Mouse (Mus musculus) MEL (cell line): Measurements from ENCODE around the gene Pdik1l. TPM values are rescaled to one million over a fixed set of nuclear protein-coding genes. Genes with fewer than 3 reads are reported as not detected.
A peak's percentile ranks its signal among the peaks of the same experiment; 100 is the strongest.

ENCODE experiments used
- DNase-seq: peaks from one replicate; pipeline ENCODE4 v3.0.0; 2011; ENCODE audit warnings: low read depth, low spot score
- H3K27ac ChIP-seq: 2 replicates; pipeline ENCODE4 v1.5.1; 2012; ENCODE audit warnings: low read depth, mild to moderate bottlenecking, control low read depth, low read length, moderate library complexity; ENCODE audit not compliant: control insufficient read depth
- H3K27me3 ChIP-seq, 2 experiments: fragments of 150-350 bp in 1 of 2; sonication (generic) in 1 of 2; 2 replicates each; pipeline ENCODE4 v1.6.1; 2012; ENCODE audit warnings: low read length in 2 of 2, mild to moderate bottlenecking in 2 of 2, improper control_type of control experiment in 1 of 2, moderate library complexity in 1 of 2; ENCODE audit not compliant: insufficient read depth in 2 of 2, control insufficient read depth in 1 of 2
- H3K36me3 ChIP-seq, 2 experiments: 2 replicates each; pipeline ENCODE4 v1.6.1; 2012 to 2014; ENCODE audit warnings: low read length in 2 of 2, improper control_type of control experiment in 1 of 2, inconsistent platforms in 1 of 2, mild to moderate bottlenecking in 1 of 2; ENCODE audit not compliant: insufficient read depth in 2 of 2, control insufficient read depth in 1 of 2
- H3K4me1 ChIP-seq, 2 experiments: fragments of 150-350 bp in 1 of 2; sonication (generic) in 1 of 2; 2 replicates each; pipeline ENCODE4 v1.6.1; 2012; ENCODE audit warnings: low read length in 2 of 2, improper control_type of control experiment in 1 of 2, mild to moderate bottlenecking in 1 of 2; ENCODE audit not compliant: insufficient read depth in 2 of 2, control insufficient read depth in 1 of 2
- H3K4me3 ChIP-seq, 2 experiments: fragments of 150-350 bp in 1 of 2; sonication (generic) in 1 of 2; 2 replicates each; pipeline ENCODE4 v1.5.1; 2012; ENCODE audit warnings: low read depth in 2 of 2, low read length in 2 of 2, mild to moderate bottlenecking in 2 of 2, moderate library complexity in 2 of 2, control low read depth in 1 of 2, improper control_type of control experiment in 1 of 2; ENCODE audit not compliant: control insufficient read depth in 1 of 2, insufficient read depth in 1 of 2
- H3K79me2 ChIP-seq: 2 replicates; pipeline ENCODE4 v1.6.1; 2012; ENCODE audit warnings: mild to moderate bottlenecking, low read length, moderate library complexity; ENCODE audit not compliant: control insufficient read depth, poor library complexity, insufficient read depth
- H3K9ac ChIP-seq: 2 replicates; pipeline ENCODE4 v1.6.1; 2012; ENCODE audit warnings: low read depth, mild to moderate bottlenecking, control low read depth, low read length, moderate library complexity; ENCODE audit not compliant: control insufficient read depth, poor library complexity, severe bottlenecking
- H3K9me3 ChIP-seq: fragments of 150-350 bp; sonication (generic); replicated peaks from 2 replicates; pipeline ENCODE4 v1.6.1; 2012; ENCODE audit warnings: mild to moderate bottlenecking, low read length, improper control_type of control experiment, moderate library complexity; ENCODE audit not compliant: insufficient read depth
- CHD2 ChIP-seq: IDR thresholded peaks from 2 replicates; pipeline ENCODE4 v1.6.1; 2011; ENCODE audit warnings: low read length, improper control_type of control experiment
- CTCF ChIP-seq, 3 experiments: IDR thresholded peaks in 2 of 3; conservative IDR thresholded peaks in 1 of 3; 2 replicates each; pipeline ENCODE4 v1.5.1; 2011 to 2012; ENCODE audit warnings: low read length in 3 of 3, low read depth in 2 of 3, mild to moderate bottlenecking in 2 of 3, improper control_type of control experiment in 1 of 3, inconsistent platforms in 1 of 3, mixed read lengths in 1 of 3, moderate library complexity in 1 of 3; ENCODE audit not compliant: control insufficient read depth in 1 of 3, insufficient read depth in 1 of 3, poor library complexity in 1 of 3, severe bottlenecking in 1 of 3
- E2F4 ChIP-seq: IDR thresholded peaks from 2 replicates; pipeline ENCODE4 v1.6.1; 2011; ENCODE audit warnings: low read depth, low read length, improper control_type of control experiment, borderline replicate concordance
- ELF1 ChIP-seq: IDR thresholded peaks from 2 replicates; pipeline ENCODE4 v1.6.1; 2014; ENCODE audit warnings: low read depth, mild to moderate bottlenecking, inconsistent platforms, low read length, improper control_type of control experiment, moderate library complexity
- GABPA ChIP-seq: IDR thresholded peaks from 2 replicates; pipeline ENCODE4 v1.6.1; 2012; ENCODE audit warnings: low read depth, mild to moderate bottlenecking, inconsistent platforms, low read length, improper control_type of control experiment, moderate library complexity
- KAT2A ChIP-seq: conservative IDR thresholded peaks from 2 replicates; pipeline ENCODE4 v1.6.1; 2012; ENCODE audit warnings: low read depth, low read length, improper control_type of control experiment, inconsistent platforms
- MAZ ChIP-seq: IDR thresholded peaks from 2 replicates; pipeline ENCODE4 v1.6.1; 2012; ENCODE audit warnings: low read depth, mild to moderate bottlenecking, inconsistent platforms, low read length, improper control_type of control experiment
- MXI1 ChIP-seq: IDR thresholded peaks from 2 replicates; pipeline ENCODE4 v1.6.1; 2011; ENCODE audit warnings: mild to moderate bottlenecking, low read depth, low read length, improper control_type of control experiment
- MYB ChIP-seq: IDR thresholded peaks from 2 replicates; pipeline ENCODE4 v1.6.1; 2011; ENCODE audit warnings: mild to moderate bottlenecking, low read depth, low read length, improper control_type of control experiment
- MYC ChIP-seq: IDR thresholded peaks from 2 replicates; pipeline ENCODE4 v1.6.1; 2011; ENCODE audit warnings: low read depth, mild to moderate bottlenecking, low read length, improper control_type of control experiment, moderate library complexity
- NELFE ChIP-seq: IDR thresholded peaks from 2 replicates; pipeline ENCODE4 v1.6.1; 2011; ENCODE audit warnings: low read depth, low read length, improper control_type of control experiment
- NRF1 ChIP-seq: IDR thresholded peaks from 2 replicates; pipeline ENCODE4 v1.6.1; 2014; ENCODE audit warnings: low read depth, mild to moderate bottlenecking, inconsistent platforms, low read length, improper control_type of control experiment, moderate library complexity; ENCODE audit not compliant: poor library complexity, insufficient read depth, severe bottlenecking
- POLR2A ChIP-seq, 2 experiments: IDR thresholded peaks; 2 replicates each; pipeline ENCODE4 v1.6.1; 2011 to 2012; ENCODE audit warnings: low read length in 2 of 2, mild to moderate bottlenecking in 2 of 2, control low read depth in 1 of 2, improper control_type of control experiment in 1 of 2, low read depth in 1 of 2, moderate library complexity in 1 of 2; ENCODE audit not compliant: control insufficient read depth in 1 of 2, insufficient read depth in 1 of 2, poor library complexity in 1 of 2
- RAD21 ChIP-seq: IDR thresholded peaks from 2 replicates; pipeline ENCODE4 v1.6.1; 2011; ENCODE audit warnings: mild to moderate bottlenecking, low read depth, low read length, improper control_type of control experiment
- RCOR1 ChIP-seq: IDR thresholded peaks from 2 replicates; pipeline ENCODE4 v1.6.1; 2012; ENCODE audit warnings: low read depth, mild to moderate bottlenecking, inconsistent platforms, low read length, improper control_type of control experiment
- SIN3A ChIP-seq: IDR thresholded peaks from 2 replicates; pipeline ENCODE4 v1.6.1; 2012; ENCODE audit warnings: low read length, improper control_type of control experiment, inconsistent platforms
- SMC3 ChIP-seq: IDR thresholded peaks from 2 replicates; pipeline ENCODE4 v1.6.1; 2011; ENCODE audit warnings: low read depth, low read length, improper control_type of control experiment
- TCF12 ChIP-seq: IDR thresholded peaks from 2 replicates; pipeline ENCODE4 v1.6.1; 2014; ENCODE audit warnings: low read depth, mild to moderate bottlenecking, inconsistent platforms, low read length, improper control_type of control experiment, moderate library complexity
- UBTF ChIP-seq: IDR thresholded peaks from 2 replicates; pipeline ENCODE4 v1.6.1; 2012; ENCODE audit warnings: low read depth, mild to moderate bottlenecking, inconsistent platforms, low read length, improper control_type of control experiment, moderate library complexity, borderline replicate concordance; ENCODE audit not compliant: insufficient read depth
- ZC3H11A ChIP-seq: IDR thresholded peaks from 2 replicates; pipeline ENCODE4 v1.6.1; 2012; ENCODE audit warnings: low read depth, mild to moderate bottlenecking, inconsistent platforms, low read length, improper control_type of control experiment
- ZKSCAN1 ChIP-seq: IDR thresholded peaks from 2 replicates; pipeline ENCODE4 v1.6.1; 2012; ENCODE audit warnings: low read depth, mild to moderate bottlenecking, inconsistent platforms, low read length, improper control_type of control experiment, moderate library complexity
- polyA plus RNA-seq, 2 experiments: library from polyadenylated mRNA; stranded (reverse) in 1 of 2; unstranded in 1 of 2; fragments of >175 nt in 1 of 2; fragments of >200 nt in 1 of 2; gene quantifications; 2 replicates each; pipeline versions ENCODE4 v1.2.1 to v1.2.4; 2012; ENCODE audit warnings: low replicate concordance in 2 of 2, low read depth in 1 of 2; ENCODE audit not compliant: insufficient read length in 2 of 2, insufficient read depth in 1 of 2, missing spikeins in 1 of 2
- total RNA-seq: library from RNA; depleted of rRNA; stranded (reverse); fragments of 300-350 nt; gene quantifications from 2 replicates; pipeline ENCODE4 v1.2.3, GENCODE M21; 2012

Pdik1l gene
- total and polyA plus RNA-seq, 3 experiments: 11.7 to 32.1 (median 13.0) TPM

- Histone ChIP-seq H3K4me1 (no peaks in the 10 kb centered on the region), H3K27me3 (no peaks in the 10 kb centered on the region), H3K79me2 (no peaks in the 10 kb centered on the region), H3K36me3 (no peaks in the 10 kb centered on the region), H3K9me3 (no peaks in the 10 kb centered on the region), H3K4me3 (no peak overlapping the region), H3K27ac (no peak overlapping the region), H3K9ac (no peak overlapping the region)
- DNase-seq: peak; percentile 50
- TF ChIP-seq RAD21: peak; percentile 52
- TF ChIP-seq ZKSCAN1: no peak
- TF ChIP-seq CHD2: no peak
- peak; percentile 75 for TF ChIP-seq SMC3
- TF ChIP-seq CTCF (IDR thresholded peaks at IDR 0.05 in 2 of 3, conservative IDR thresholded peaks at IDR 0.05 in 1 of 3; ENCODE audit: control insufficient read depth in 1 of 3, insufficient read depth in 1 of 3, low read depth in 2 of 3, low read length in 3 of 3, poor library complexity in 1 of 3, severe bottlenecking in 1 of 3): peak; percentile 69 to 82 (median 72)
- peak; percentile 44 for TF ChIP-seq ZC3H11A
- TF ChIP-seq NRF1: no peak
- TF ChIP-seq TCF12: no peak
- no peak for TF ChIP-seq MXI1
Observed at GRCm38 (mm10) chr4:134263191-134263590, 24.5 kb downstream of the Pdik1l start.

- no peaks in the 10 kb centered on the region for H3K27me3 ChIP-seq
- no peak for DNase-seq
- no peaks in the 10 kb centered on the region for H3K79me2 ChIP-seq
Observed at GRCm38 (mm10) chr4:134258354-134258753, 29.3 kb downstream of the Pdik1l start.

More at GRCm38 (mm10) chr4:134258354-134258753, 29.3 kb downstream of the Pdik1l start:
- no peak overlapping the region for H3K9ac ChIP-seq
- H3K4me3 ChIP-seq: no peak overlapping the region
- no peaks in the 10 kb centered on the region for H3K36me3 ChIP-seq
- no peaks in the 10 kb centered on the region for H3K4me1 ChIP-seq
- no peaks in the 10 kb centered on the region for H3K9me3 ChIP-seq
- TF ChIP-seq RAD21 (no peak), POLR2A (IDR thresholded peaks at IDR 0.05; ENCODE audit: control insufficient read depth in 1 of 2, insufficient read depth in 1 of 2, low read depth in 1 of 2, low read length in 2 of 2, poor library complexity in 1 of 2) (no peak), NELFE (no peak), RCOR1 (no peak), E2F4 (no peak), SIN3A (no peak), MYC (no peak), TCF12 (no peak), KAT2A (no peak), ELF1 (no peak), GABPA (no peak), MAZ (no peak), MYB (no peak), UBTF (no peak)
- no peak overlapping the region for H3K27ac ChIP-seq
